Mouse (Mus musculus) bone marrow, adult 2 months (tissue): ENCODE data around the gene Mthfd1. TPM values are rescaled to one million over a fixed set of nuclear protein-coding genes. Genes with fewer than 3 reads are reported as not detected.

ENCODE experiments used
- H3K27ac ChIP-seq: fragments of 200-500 bp; 2 replicates; pipeline ENCODE4 v1.5.1; 2012; ENCODE audit warnings: low read depth, mild to moderate bottlenecking, control low read depth, inconsistent platforms, low read length; ENCODE audit not compliant: control insufficient read depth, poor library complexity, insufficient read depth
- H3K4me1 ChIP-seq: fragments of 200-500 bp; 2 replicates; pipeline ENCODE4 v1.6.1; 2011; ENCODE audit warnings: low read length; ENCODE audit not compliant: control insufficient read depth, insufficient read depth
- H3K4me3 ChIP-seq: fragments of 200-500 bp; replicated peaks from 2 replicates; pipeline ENCODE3; 2011; ENCODE audit warnings: mild to moderate bottlenecking, low read depth, low read length, control low read depth; ENCODE audit not compliant: control insufficient read depth
- CTCF ChIP-seq: fragments of 200-500 bp; IDR thresholded peaks from 2 replicates; pipeline ENCODE4 v1.5.1; 2011; ENCODE audit warnings: low read length, control low read depth; ENCODE audit not compliant: control insufficient read depth, insufficient read depth
- POLR2A ChIP-seq: fragments of 200-500 bp; IDR thresholded peaks from 2 replicates; pipeline ENCODE4 v1.6.1; 2011; ENCODE audit warnings: low read depth, mild to moderate bottlenecking, control low read depth, low read length, borderline replicate concordance; ENCODE audit not compliant: control insufficient read depth
- WGBS: fragments of 180-500 bp; shearing (Covaris S2); methylation state at CpG from one replicate; pipeline ENCODE4 v1.1.7; 2018; 5-methylcytosine and 5-hydroxymethylcytosine counted together
- polyA plus RNA-seq: library from polyadenylated mRNA; stranded (reverse); fragments of >200 nt; gene quantifications from 2 replicates; pipeline ENCODE4 v1.2.4, GENCODE M21; 2011; ENCODE audit warnings: low replicate concordance; ENCODE audit not compliant: missing spikeins, insufficient read depth, insufficient read length

Mthfd1 gene
- polyA plus RNA-seq, 1 experiment, result 31.5 TPM

DNA sequence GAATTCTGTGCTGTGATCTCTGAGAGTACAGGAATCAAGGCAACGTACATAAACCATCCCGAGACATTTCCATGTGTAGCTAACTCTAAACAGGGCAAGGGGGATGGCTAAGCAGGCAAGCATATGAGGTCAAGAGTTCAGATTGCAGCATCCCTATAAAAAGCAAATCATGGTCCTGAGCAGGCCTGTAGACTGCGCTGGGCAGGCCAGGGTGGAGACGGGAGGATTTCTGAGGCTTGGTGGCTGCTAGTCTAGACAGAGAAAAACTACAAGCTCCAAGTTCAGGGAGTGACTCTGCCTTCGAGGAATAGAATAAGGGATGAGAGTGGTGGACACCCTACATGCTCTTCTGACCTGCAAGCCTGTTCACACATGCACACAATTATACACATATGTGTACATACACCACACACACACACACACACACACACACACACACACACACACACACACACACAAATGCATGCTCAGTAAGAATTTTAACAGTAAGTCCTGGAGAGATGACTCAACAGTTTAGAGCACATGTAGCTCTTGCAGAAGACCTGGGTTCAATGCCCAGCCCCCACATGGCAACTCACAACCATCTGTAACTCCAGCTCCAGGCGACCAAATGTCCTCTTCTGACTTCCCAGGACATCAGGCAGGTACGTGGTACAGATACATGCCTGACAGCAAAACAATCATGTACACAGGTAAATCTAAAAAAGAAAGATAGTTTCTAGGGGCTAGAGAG is 15.1 kb upstream of the Mthfd1 start:
- Histone ChIP-seq H3K4me1 (no peaks in the 10 kb centered on the region; the same call in 1 of the 2 replicates), H3K27ac (no peak overlapping the region), H3K4me3 (no peak overlapping the region)
- TF ChIP-seq POLR2A (no peak), CTCF (no peak)
- 72% methylated on average over 7 of the region's 7 CpGs for WGBS

DNA sequence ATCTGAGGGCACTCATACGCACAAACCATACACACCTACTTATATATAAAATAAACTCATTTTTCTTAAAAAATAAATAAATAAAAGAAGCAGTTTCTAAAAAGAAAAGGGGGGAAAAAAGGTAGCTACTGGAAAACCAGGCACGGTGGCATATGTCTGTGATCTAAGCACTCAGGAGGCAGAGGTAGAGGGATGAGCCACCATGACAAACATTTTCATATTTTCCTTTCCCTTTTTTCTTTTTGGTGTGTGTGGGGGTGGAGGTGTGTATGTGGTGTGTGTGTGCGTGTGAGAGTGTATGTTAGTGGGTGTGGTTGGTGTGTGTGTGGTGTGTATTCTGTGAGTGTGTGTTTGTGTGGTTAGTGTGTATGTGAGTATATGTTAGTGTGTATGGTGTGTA is 14.4 kb upstream of the Mthfd1 start:
- Histone ChIP-seq H3K4me3 (no peak overlapping the region), H3K27ac (peak overlapping the region; percentile 27; the same call in 1 of the 2 replicates), H3K4me1 (no peaks in the 10 kb centered on the region; the same call in 1 of the 2 replicates)
- 62% methylated on average over 3 of the region's 3 CpGs for WGBS
- no peak for TF ChIP-seq POLR2A
- no peak for TF ChIP-seq CTCF

DNA sequence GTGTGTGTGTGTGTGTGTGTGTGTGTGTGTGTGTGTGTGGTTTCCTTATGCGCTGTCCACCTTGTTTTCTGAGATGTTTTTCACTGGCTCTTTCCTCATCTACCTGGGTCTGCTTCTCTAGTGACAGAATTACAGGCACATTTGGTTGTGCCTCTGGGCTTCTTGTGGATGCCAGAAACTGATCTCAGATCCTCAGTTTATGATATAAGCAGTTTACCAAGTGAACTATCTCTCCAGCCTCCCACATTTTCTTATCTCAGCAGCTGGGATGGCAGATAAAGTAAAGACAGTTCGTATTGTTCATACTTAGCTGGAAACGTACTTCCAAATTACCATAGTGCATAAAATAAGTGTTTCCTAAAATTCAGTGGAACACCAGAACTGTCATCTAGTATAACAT is 14.0 kb upstream of the Mthfd1 start:
- no peak for TF ChIP-seq CTCF
- TF ChIP-seq POLR2A, result no peak
- H3K27ac ChIP-seq, result peak overlapping the region; percentile 27; the same call in 1 of the 2 replicates
- no peaks in the 10 kb centered on the region; the same call in 1 of the 2 replicates for H3K4me1 ChIP-seq
- H3K4me3 ChIP-seq, result no peak overlapping the region
- WGBS, result 65% methylated on average over 3 of the region's 3 CpGs

DNA sequence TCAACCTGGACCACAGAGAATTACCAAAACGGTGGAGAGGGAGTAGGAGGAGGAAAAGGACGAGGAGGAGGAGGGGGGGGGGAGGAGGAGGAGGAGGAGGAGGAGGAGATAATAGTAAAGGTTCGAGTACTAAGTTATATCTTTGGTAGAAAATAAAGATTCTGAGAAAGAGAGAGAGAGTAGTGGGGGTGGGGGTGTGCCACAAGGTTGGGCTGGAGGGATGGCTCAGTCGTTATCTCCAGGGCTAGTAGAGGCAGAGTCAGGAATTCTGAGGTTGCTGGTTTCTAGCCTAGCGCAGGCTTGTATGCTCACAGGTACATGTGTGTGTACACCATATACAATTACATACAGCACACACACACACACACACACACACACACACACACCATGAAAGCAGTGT is 13.3 kb upstream of the Mthfd1 start:
- Histone ChIP-seq H3K4me1 (no peaks in the 10 kb centered on the region; the same call in 1 of the 2 replicates), H3K27ac (no peak overlapping the region; the same call in 1 of the 2 replicates), H3K4me3 (no peak overlapping the region)
- WGBS, result 34% methylated on average over 5 of the region's 5 CpGs
- TF ChIP-seq CTCF (no peak), POLR2A (no peak)

DNA sequence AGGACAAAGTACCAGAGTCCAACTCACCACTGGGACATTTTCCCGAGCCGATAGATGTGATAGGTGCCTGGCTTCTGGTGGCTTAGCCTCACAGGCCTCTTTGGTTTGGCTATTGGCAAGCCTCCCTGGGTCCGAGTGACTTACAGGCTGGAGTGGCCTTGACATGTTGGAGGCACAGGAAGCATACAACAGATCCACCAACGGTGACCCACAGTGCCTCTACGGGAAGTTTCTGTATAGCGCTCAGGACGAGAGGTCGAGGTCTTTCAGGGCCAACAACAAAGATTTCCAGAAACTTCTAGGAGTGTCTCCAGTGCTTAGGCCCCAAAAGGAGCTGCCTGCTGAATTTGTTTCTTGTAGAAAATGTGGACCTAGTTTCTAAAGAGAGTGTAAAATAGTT is 10.1 kb upstream of the Mthfd1 start:
- Histone ChIP-seq H3K4me1 (no peaks in the 10 kb centered on the region; the same call in 1 of the 2 replicates), H3K4me3 (no peak overlapping the region), H3K27ac (no peak overlapping the region)
- no peak for TF ChIP-seq POLR2A
- TF ChIP-seq CTCF, result no peak
- WGBS, result 88% methylated on average over 8 of the region's 8 CpGs

DNA sequence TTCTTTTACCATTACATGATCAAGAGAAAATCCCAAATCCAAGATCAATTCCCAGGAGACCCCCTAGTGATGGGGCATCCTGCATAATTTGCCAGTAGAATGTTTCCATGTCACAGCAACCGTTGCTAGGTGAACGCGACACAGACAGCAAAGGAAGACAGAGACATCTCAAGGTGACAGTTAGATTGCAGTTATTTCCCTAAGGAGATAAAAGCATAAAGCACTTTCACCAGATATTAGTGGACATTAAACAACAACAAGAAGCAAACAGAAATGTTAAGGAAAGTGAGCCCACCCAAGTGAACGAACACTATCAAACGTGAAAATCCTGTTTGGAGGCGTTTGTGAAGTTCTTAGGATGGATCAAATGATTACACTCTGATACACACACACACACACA is 8.5 kb upstream of the Mthfd1 start, which contains the start of gene Tex21:
TSS of gene Tex21 (minus strand) at position 101 of the 400 bp plus-strand sequence.
- no peak within 1 kb of the TSS for H3K27ac ChIP-seq
- H3K4me1 ChIP-seq, result no peaks in the 10 kb centered on the region
- no peak within 1 kb of the TSS for H3K4me3 ChIP-seq
- WGBS, result 83% methylated on average over 6 of the region's 6 CpGs
- TF ChIP-seq POLR2A, result no peak
- no peak for TF ChIP-seq CTCF

DNA sequence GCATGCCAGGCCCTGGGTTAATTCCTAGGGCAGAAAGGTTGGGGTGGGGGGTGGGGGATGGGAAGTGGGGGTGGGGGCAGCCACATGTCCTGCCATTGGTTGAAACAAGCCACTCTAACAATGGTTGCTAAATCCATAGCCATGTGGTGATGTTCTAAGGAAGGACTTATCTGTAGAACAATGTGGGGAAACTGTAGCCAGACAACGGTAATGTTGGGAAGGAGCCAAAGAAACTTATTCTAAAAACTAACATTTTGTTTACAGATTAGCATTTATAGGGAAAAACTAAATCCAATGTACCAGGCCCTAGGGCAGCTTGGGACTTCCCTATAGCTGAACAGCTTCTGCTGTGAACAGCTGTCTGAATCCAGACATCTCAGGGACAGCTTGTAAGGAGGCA is 2.0 kb upstream of the Mthfd1 start:
- no peak overlapping the region for H3K27ac ChIP-seq
- H3K4me1 ChIP-seq, result no peaks in the 10 kb centered on the region; the same call in 1 of the 2 replicates
- no peak overlapping the region for H3K4me3 ChIP-seq
- no peak for TF ChIP-seq POLR2A
- no peak for TF ChIP-seq CTCF
- WGBS, result 57% methylated on average over 1 of the region's 1 CpGs

DNA sequence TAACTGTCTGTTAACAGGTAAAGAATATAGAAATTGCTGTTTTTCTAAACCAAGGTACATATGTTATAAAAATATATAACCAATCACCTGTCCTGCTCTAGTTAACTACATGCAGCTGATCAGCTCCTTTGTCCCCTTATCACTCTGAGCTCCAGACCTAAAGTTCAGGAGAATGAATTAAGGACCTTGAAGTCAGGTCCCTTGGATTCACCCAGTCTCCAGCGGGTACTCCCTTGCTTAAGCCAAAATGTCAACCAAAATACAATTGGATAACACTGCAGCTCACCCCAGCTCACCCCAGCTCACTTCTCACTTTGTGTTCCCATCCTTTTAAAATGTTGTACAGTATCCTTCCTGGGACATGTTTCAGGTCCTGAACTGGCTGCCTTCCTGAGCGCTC is 1.5 kb upstream of the Mthfd1 start:
- no peak for TF ChIP-seq CTCF
- no peak for TF ChIP-seq POLR2A
- Histone ChIP-seq H3K4me3 (no peak overlapping the region), H3K27ac (no peak overlapping the region), H3K4me1 (no peaks in the 10 kb centered on the region; the same call in 1 of the 2 replicates)
- 89% methylated on average over 2 of the region's 2 CpGs for WGBS
